Mouse (Mus musculus) heart, postnatal 0 days (tissue): ENCODE measurements around the gene Olfr45. TPM values are rescaled to one million over a fixed set of nuclear protein-coding genes. Genes with fewer than 3 reads are reported as not detected.
"Not testable (repeated sequence)": the region's sequence is repeated elsewhere in the genome, so short reads cannot be mapped to it uniquely, and the experiment has no call there.

ENCODE experiments used
- ATAC-seq: fragments of 200-750 bp; cut with Nextera tagmentation; 2 replicates; pipeline ENCODE4 v1.8.0; 2017; ENCODE audit warnings: low read depth, moderate number of reproducible peaks, moderate library complexity; ENCODE audit not compliant: insufficient read depth
- DNase-seq: peaks from one replicate; pipeline ENCODE4 v3.0.0-alpha.2; 2016; ENCODE audit warnings: low spot score
- H3K27ac ChIP-seq: fragments of 300-500 bp; sonication (generic); 2 replicates; pipeline ENCODE4 v1.5.1; 2014; ENCODE audit warnings: low read depth, mild to moderate bottlenecking
- H3K27me3 ChIP-seq: fragments of 300-500 bp; sonication (generic); 2 replicates; pipeline ENCODE4 v1.6.1; 2014; ENCODE audit warnings: low read length, mixed read lengths; ENCODE audit not compliant: control insufficient read depth, insufficient read depth
- H3K36me3 ChIP-seq: fragments of 300-500 bp; sonication (generic); replicated peaks from 2 replicates; pipeline ENCODE4 v1.6.1; 2014; ENCODE audit warnings: low read length, mixed read lengths; ENCODE audit not compliant: control insufficient read depth, insufficient read depth
- H3K4me1 ChIP-seq: fragments of 300-500 bp; sonication (generic); 2 replicates; pipeline ENCODE4 v1.6.1; 2014; ENCODE audit warnings: antibody characterized with exemption; ENCODE audit not compliant: control insufficient read depth, insufficient read depth
- H3K4me2 ChIP-seq: fragments of 300-500 bp; sonication (generic); 2 replicates; pipeline ENCODE4 v1.6.1; 2014; ENCODE audit warnings: low read depth, mild to moderate bottlenecking, low read length, moderate library complexity
- H3K4me3 ChIP-seq: fragments of 300-500 bp; sonication (generic); 2 replicates; pipeline ENCODE4 v1.5.1; 2014; ENCODE audit warnings: low read depth, low read length
- H3K9ac ChIP-seq: fragments of 300-500 bp; sonication (generic); replicated peaks from 2 replicates; pipeline ENCODE4 v1.6.1; 2014; ENCODE audit warnings: low read depth, low read length, mixed read lengths
- H3K9me3 ChIP-seq: fragments of 300-500 bp; sonication (generic); replicated peaks from 2 replicates; pipeline ENCODE4 v1.6.1; 2016; ENCODE audit warnings: low read length; ENCODE audit not compliant: control insufficient read depth
- CTCF ChIP-seq: IDR thresholded peaks from 2 replicates; pipeline ENCODE4 v1.5.1; 2016; ENCODE audit warnings: antibody characterized with exemption, control low read depth, low read depth
- EP300 ChIP-seq: IDR thresholded peaks from 2 replicates; pipeline ENCODE4 v1.6.1; 2016; ENCODE audit warnings: antibody characterized with exemption, low read depth
- WGBS: fragments of 180-500 bp; shearing (Covaris S2); extraction: QIAGEN DNeasy Blood & Tissue Kit; methylation state at CpG from one replicate; pipeline ENCODE4 v1.1.7; 2014; 5-methylcytosine and 5-hydroxymethylcytosine counted together
- polyA plus RNA-seq: library from polyadenylated mRNA; unstranded; fragments of >200 nt; fragmentation: Nextera tagmentation; extraction: Ambion mirVana; gene quantifications from 2 replicates; pipeline ENCODE4 v1.2.1, GENCODE M21; 2015
- total RNA-seq: library from RNA; depleted of rRNA; stranded (reverse); fragments of >200 nt; gene quantifications from 2 replicates; pipeline ENCODE4 v1.2.3, GENCODE M21; 2014; ENCODE audit warnings: low replicate concordance; rRNA removed

The Olfr45 gene
- not detected in 2 replicates for total RNA-seq
- not detected in 2 replicates for polyA plus RNA-seq

- Histone ChIP-seq H3K4me3 (no peak within 1 kb of the TSS), H3K36me3 (no peaks in the 10 kb centered on the region), H3K27me3 (no peaks in the 10 kb centered on the region), H3K4me2 (no peak within 1 kb of the TSS), H3K9ac (no peak within 1 kb of the TSS), H3K27ac (no peak within 1 kb of the TSS), H3K9me3 (0 out of 2 replicates have a peak, but pooled peaks cover 2% of the 10 kb centered on the region), H3K4me1 (no peaks in the 10 kb centered on the region)
- TF ChIP-seq EP300 (no peak), CTCF (no peak)
- 84% methylated on average over 1 of the region's 1 CpGs for WGBS
- DNase-seq = no peak
- ATAC-seq = no peak
Observed at GRCm38 (mm10) chr7:140681651-140682050, at the start of gene Olfr45. Olfr45 (plus strand) TSS chr7:140681951.

DNA sequence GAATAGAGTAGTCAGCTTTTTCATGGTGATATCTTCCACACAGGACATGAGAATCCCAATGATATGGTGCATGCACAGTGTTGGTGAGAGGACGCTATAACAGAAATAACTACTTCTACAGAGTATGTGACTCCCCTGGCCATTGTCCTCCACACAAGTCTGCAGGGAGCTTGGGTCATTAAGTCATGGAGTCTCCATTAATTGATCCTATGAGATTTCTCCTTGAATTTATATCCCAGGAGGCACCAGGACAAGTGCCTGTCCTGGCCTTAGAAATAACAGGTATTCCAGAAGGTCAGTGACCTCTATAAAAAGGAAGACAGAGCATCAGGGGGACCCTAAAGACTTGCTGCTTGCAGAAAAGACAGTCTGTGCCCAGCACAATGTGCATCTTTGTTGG lies 35.6 kb upstream of the Olfr45 start, which contains the start of gene Olfr53:
Olfr53 (plus strand) TSS at position 301 of the 400 bp plus-strand sequence.
- ATAC-seq (no peak), DNase-seq (no peak)
- Histone ChIP-seq H3K27me3 (no peaks in the 10 kb centered on the region), H3K36me3 (no peaks in the 10 kb centered on the region), H3K4me2 (no peak within 1 kb of the TSS), H3K4me1 (no peaks in the 10 kb centered on the region), H3K4me3 (no peak within 1 kb of the TSS), H3K27ac (no peak within 1 kb of the TSS), H3K9me3 (no peaks in the 10 kb centered on the region), H3K9ac (no peak within 1 kb of the TSS)
- WGBS = 59% methylated on average over 1 of the region's 1 CpGs
- TF ChIP-seq EP300 = no peak
- no peak for TF ChIP-seq CTCF

DNA sequence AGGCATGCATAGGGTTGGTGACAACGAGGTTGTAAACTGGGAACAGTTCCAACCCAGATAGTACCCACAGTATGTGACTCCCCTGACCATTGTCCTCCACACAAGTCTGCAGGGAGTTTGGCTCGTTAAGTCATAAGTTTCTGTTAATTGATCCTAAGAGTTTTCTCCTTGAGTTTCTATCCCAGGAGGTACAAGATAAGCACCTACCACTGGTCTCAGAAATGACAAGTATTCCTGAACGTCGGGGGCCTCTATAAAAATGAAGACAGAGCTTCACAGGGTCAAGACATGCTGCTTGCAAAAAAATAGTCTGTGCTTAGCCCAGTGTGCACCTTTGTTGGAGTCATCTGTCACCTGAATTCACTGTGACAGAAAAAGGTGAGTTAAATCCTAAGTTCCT lies 22.1 kb upstream of the Olfr45 start, which contains the start of gene Olfr539:
Olfr539 (plus strand) TSS at position 301 of the 400 bp plus-strand sequence.
- no peak for DNase-seq
- no peak within 1 kb of the TSS for H3K4me2 ChIP-seq
- no peaks in the 10 kb centered on the region for H3K4me1 ChIP-seq
- WGBS = 52% methylated on average over 4 of the region's 4 CpGs
- no peak within 1 kb of the TSS for H3K4me3 ChIP-seq
- H3K27me3 ChIP-seq = no peaks in the 10 kb centered on the region
- no peak within 1 kb of the TSS for H3K9ac ChIP-seq
- no peak for ATAC-seq
- H3K36me3 ChIP-seq = no peaks in the 10 kb centered on the region
- no peaks in the 10 kb centered on the region for H3K9me3 ChIP-seq
- no peak within 1 kb of the TSS for H3K27ac ChIP-seq
- no peak for TF ChIP-seq EP300
- TF ChIP-seq CTCF = no peak

DNA sequence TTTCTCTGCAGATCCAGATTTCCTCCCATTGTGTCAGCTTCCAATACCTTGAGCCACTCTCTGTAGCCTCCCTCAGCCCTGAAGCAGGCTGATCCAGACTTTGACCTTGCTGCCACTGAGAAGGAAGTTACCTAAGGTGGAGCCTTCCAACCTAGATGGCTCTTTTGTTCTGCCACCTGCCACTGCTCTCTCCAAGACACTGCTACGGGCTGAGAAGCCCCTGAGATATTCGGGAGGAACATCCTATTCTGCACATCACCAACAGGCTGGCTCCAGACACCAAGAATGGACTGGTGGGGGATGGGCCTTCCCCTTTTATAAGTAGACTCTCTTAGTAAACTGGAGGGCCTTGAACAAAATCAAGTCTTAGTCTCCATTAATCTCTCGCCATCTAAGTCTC lies 11.1 kb upstream of the Olfr45 start:
- DNase-seq, H3K9ac ChIP-seq, H3K4me1 ChIP-seq, H3K4me2 ChIP-seq, H3K27me3 ChIP-seq, H3K36me3 ChIP-seq, H3K4me3 ChIP-seq, H3K9me3 ChIP-seq, ATAC-seq, H3K27ac ChIP-seq: not testable (repeated sequence)
- 63% methylated on average over 3 of the region's 3 CpGs for WGBS

DNA sequence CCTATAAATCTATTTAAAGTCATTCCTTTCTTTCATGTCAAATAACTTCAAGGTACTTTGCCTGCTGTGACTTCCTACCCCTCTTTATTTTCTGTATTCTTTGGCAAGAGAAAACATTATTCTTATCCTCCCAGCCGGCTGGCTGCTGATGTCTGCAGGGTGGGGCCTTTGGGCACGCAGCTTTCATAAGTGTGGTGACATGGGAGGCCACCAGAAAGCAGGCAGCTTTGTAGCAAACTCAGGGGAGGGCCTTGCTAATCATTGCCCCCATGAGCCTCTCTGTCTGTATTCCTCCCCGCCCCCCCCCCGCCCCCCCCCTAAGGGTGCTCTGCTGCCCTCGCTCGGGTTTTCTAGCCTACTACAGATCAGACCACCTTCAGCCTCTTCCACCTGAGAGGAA lies 5.9 kb upstream of the Olfr45 start:
- ATAC-seq = no peak
- H3K4me3 ChIP-seq = no peak overlapping the region
- TF ChIP-seq CTCF = no peak
- no peak for TF ChIP-seq EP300

GRCm38 (mm10) chr7:140679591-140679990 lies 2.2 kb upstream of the Olfr45 start:
- H3K9me3 ChIP-seq, H3K4me1 ChIP-seq, H3K36me3 ChIP-seq, H3K9ac ChIP-seq, H3K27ac ChIP-seq, H3K4me2 ChIP-seq, DNase-seq, H3K4me3 ChIP-seq, ATAC-seq, H3K27me3 ChIP-seq: not testable (repeated sequence)
- 53% methylated on average over 4 of the region's 4 CpGs for WGBS

More for the DNA sequence above, 5.9 kb upstream of the Olfr45 start:
- Histone ChIP-seq H3K27ac (no peak overlapping the region), H3K4me2 (no peak overlapping the region), H3K9me3 (0 out of 2 replicates have a peak, but pooled peaks cover 2% of the 10 kb centered on the region), H3K36me3 (no peaks in the 10 kb centered on the region), H3K9ac (no peak overlapping the region), H3K4me1 (no peaks in the 10 kb centered on the region), H3K27me3 (no peaks in the 10 kb centered on the region)
- 5% methylated on average over 5 of the region's 6 CpGs for WGBS
- peak; percentile 11 for DNase-seq
